Mouse (Mus musculus): Measurements from ENCODE around the gene Mad2l1bp. TPM values are rescaled to one million over a fixed set of nuclear protein-coding genes. Genes with fewer than 3 reads are reported as not detected.

Mad2l1bp gene
- total and polyA plus RNA-seq, 3 experiments = 9.7 to 19.3 (median 16.3) TPM

DNA sequence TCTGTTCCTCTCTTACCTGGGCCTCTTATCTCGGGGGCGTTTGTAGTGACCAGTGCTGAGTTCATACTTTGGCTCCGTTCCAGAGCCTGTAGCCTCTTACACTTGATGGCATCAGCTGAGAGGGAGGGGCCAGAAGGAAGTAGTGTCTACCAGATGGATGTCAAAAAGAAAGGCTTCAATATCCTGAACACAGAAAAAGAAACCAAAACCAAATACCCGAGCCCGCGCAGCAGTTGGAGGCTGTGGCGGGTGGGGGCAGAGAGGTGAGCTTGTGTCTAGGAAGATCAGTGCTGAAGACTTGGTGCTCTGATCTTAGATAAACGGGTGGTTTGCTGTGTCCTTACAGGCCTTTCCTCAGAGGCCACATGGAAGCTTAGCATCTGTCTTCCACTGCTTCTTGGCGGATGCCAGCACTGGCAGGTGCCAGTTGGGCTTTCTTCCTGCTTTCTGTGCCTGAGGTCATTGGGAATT is 9.6 kb upstream of the Mad2l1bp start:
- dilution Hi-C loops (cut with MboI; ENCODE audit: extremely low pct_ligation_motif_present, extremely low pct_unique_long_range_greater_than_20kb, low sequenced_read_pairs) (no loop called here), in situ Hi-C loops (cut with MboI; ENCODE audit: low pct_ligation_motif_present, low pct_unique_long_range_greater_than_20kb, low sequenced_read_pairs) (no loop called here)
- Histone ChIP-seq H3K9ac (ENCODE audit: insufficient read depth, low read depth) (peak overlapping the region; percentile 97), H3K27me3 (replicated peaks) (no peaks in the 10 kb centered on the region), H3K9me3 (replicated peaks; ENCODE audit: low read length) (no peaks in the 10 kb centered on the region), H3K4me2 (ENCODE audit: insufficient read depth, low read depth, poor library complexity, severe bottlenecking) (peak overlapping the region; percentile 80), H3K4me3 (replicated peaks in 1 of 3; ENCODE audit: low read depth in 2 of 3, low read length in 2 of 3, poor library complexity in 1 of 3) (peak overlapping the region; percentile 51 to 94 (median 82)), H3K4me1 (ENCODE audit: control insufficient read depth in 1 of 2, insufficient read depth in 2 of 2) (peaks cover 16 to 35% of the 10 kb centered on the region in 2 experiments), H3K36me3 (replicated peaks in 1 of 2; ENCODE audit: control insufficient read depth in 1 of 2, insufficient read depth in 1 of 2, low read length in 1 of 2) (peaks cover 41 to 42% of the 10 kb centered on the region in 2 experiments), H3K79me2 (replicated peaks; ENCODE audit: control insufficient read depth, extremely low read depth, insufficient read depth, poor library complexity, severe bottlenecking) (peaks cover 15% of the 10 kb centered on the region), H3K27ac (ENCODE audit: insufficient read depth, low read depth) (peak overlapping the region; percentile 98)
- peak; percentile 75 for DNase-seq (ENCODE audit: extremely low read depth)
- 0 out of 2 replicates have a peak, but pooled peaks have one; percentile 14 for TF ChIP-seq RCOR1 (conservative IDR thresholded peaks at IDR 0.05; ENCODE audit: low read depth, low read length)
- 0 out of 2 replicates have a peak, but pooled peaks have one; percentile 19 for TF ChIP-seq NRF1 (IDR thresholded peaks at IDR 0.05; ENCODE audit: low read depth, low read length)
- peak; percentile 57 for TF ChIP-seq ELF1 (IDR thresholded peaks at IDR 0.05; ENCODE audit: low read depth, low read length)
- TF ChIP-seq E2F4 (IDR thresholded peaks at IDR 0.05; ENCODE audit: insufficient replicate concordance, low read depth, low read length) = 0 out of 2 replicates have a peak, but pooled peaks have one; percentile 19
- 0 out of 2 replicates have a peak, but pooled peaks have one; percentile 8 for TF ChIP-seq IRF4 (IDR thresholded peaks at IDR 0.05; ENCODE audit: low read depth, low read length)
- TF ChIP-seq PAX5 (IDR thresholded peaks at IDR 0.05; ENCODE audit: low read length) = no peak
- TF ChIP-seq ZNF384 (IDR thresholded peaks at IDR 0.05; ENCODE audit: low read depth, low read length) = no peak
- peak; percentile 97 for TF ChIP-seq ETS1 (conservative IDR thresholded peaks at IDR 0.05; ENCODE audit: low read depth, low read length)
- TF ChIP-seq HCFC1 (IDR thresholded peaks at IDR 0.05; ENCODE audit: low read depth, low read length) = peak; percentile 63
- peak; percentile 64; the same call in 1 of the 2 replicates for TF ChIP-seq MAX (IDR thresholded peaks at IDR 0.05; ENCODE audit: low read length)
- TF ChIP-seq BHLHE40 (IDR thresholded peaks at IDR 0.05; ENCODE audit: low read depth, low read length) = 0 out of 2 replicates have a peak, but pooled peaks have one; percentile 12
- TF ChIP-seq MXI1 (IDR thresholded peaks at IDR 0.05; ENCODE audit: low read depth, low read length) = peak; percentile 84; the same call in 1 of the 2 replicates
- 0 out of 2 replicates have a peak, but pooled peaks have one; percentile 40 for TF ChIP-seq NELFE (IDR thresholded peaks at IDR 0.05; ENCODE audit: low read depth, low read length)
- TF ChIP-seq CHD1 (IDR thresholded peaks at IDR 0.05; ENCODE audit: low read depth, low read length) = peak; percentile 74; the same call in 1 of the 2 replicates
- no peak for TF ChIP-seq ZC3H11A (IDR thresholded peaks at IDR 0.05; ENCODE audit: low read depth, low read length)
- TF ChIP-seq MAZ (IDR thresholded peaks at IDR 0.05; ENCODE audit: low read depth, low read length) = peak; percentile 98
- TF ChIP-seq USF2 (conservative IDR thresholded peaks at IDR 0.05; ENCODE audit: low read depth, low read length) = no peak
- no peak for TF ChIP-seq MAFK (IDR thresholded peaks at IDR 0.05; ENCODE audit: insufficient replicate concordance, low read length)
- TF ChIP-seq JUN (IDR thresholded peaks at IDR 0.05; ENCODE audit: insufficient read depth, low read depth, low read length) = peak; percentile 42
- TF ChIP-seq KAT2A (IDR thresholded peaks at IDR 0.05; ENCODE audit: insufficient replicate concordance, low read length) = no peak
- TF ChIP-seq ZMIZ1 (IDR thresholded peaks at IDR 0.05; ENCODE audit: low read depth, low read length) = 0 out of 2 replicates have a peak, but pooled peaks have one; percentile 13
- TF ChIP-seq TCF12 (IDR thresholded peaks at IDR 0.05; ENCODE audit: low read depth, low read length) = peak; percentile 9; the same call in 1 of the 2 replicates
- TF ChIP-seq SMC3 (IDR thresholded peaks at IDR 0.05; ENCODE audit: low read depth, low read length) = no peak
- TF ChIP-seq MEF2A (IDR thresholded peaks at IDR 0.05; ENCODE audit: borderline replicate concordance, low read depth, low read length) = peak; percentile 60; the same call in 1 of the 2 replicates
- TF ChIP-seq RAD21 (IDR thresholded peaks at IDR 0.05; ENCODE audit: low read depth, low read length) = no peak
- TF ChIP-seq POLR2A (IDR thresholded peaks at IDR 0.05; ENCODE audit: low read depth, low read length) = peak; percentile 44
- 0 out of 2 replicates have a peak, but pooled peaks have one; percentile 54 for TF ChIP-seq CHD2 (IDR thresholded peaks at IDR 0.05; ENCODE audit: low read length)
- TF ChIP-seq SIN3A (IDR thresholded peaks at IDR 0.05; ENCODE audit: low read length) = peak; percentile 99
- TF ChIP-seq TBP (conservative IDR thresholded peaks at IDR 0.05; ENCODE audit: low read depth, low read length) = no peak
- TF ChIP-seq POLR2AphosphoS2 (IDR thresholded peaks at IDR 0.05; ENCODE audit: low read depth, low read length) = peak; percentile 81; the same call in 1 of the 2 replicates
- TF ChIP-seq MYC (IDR thresholded peaks at IDR 0.05; ENCODE audit: low read depth, low read length) = peak; percentile 63; the same call in 1 of the 2 replicates
- TF ChIP-seq EP300 (IDR thresholded peaks at IDR 0.05; ENCODE audit: low read length) = peak; percentile 50

Measured in CH12.LX (cell line).